Mouse (Mus musculus) left cerebral cortex, postnatal 4 days (tissue): ENCODE measurements around the gene Stxbp1. TPM values are rescaled to one million over a fixed set of nuclear protein-coding genes. Genes with fewer than 3 reads are reported as not detected.
"Not testable (repeated sequence)": the region's sequence is repeated elsewhere in the genome, so short reads cannot be mapped to it uniquely, and the experiment has no call there.

Experiments
- DNase-seq: peaks from one replicate; pipeline ENCODE4 v3.0.0-alpha.2; 2022
- intact Hi-C: fragments of 180-260 bp; cut with DNase I; formaldehyde crosslinking; loops from one replicate; pipeline ENCODE4 v1.15.1; 2025
- total RNA-seq, 2 experiments: library from RNA; stranded (reverse); gene quantifications; 2 replicates each; pipeline ENCODE4 v1.2.3; 2021

Stxbp1 gene
- total RNA-seq, 2 experiments from 2014 or later: 557 to 578 TPM

- intact Hi-C loops: no loop called here
- no peak for DNase-seq
These were observed 28.1 kb upstream of the Stxbp1 start for GRCm38 (mm10) chr2:32874951-32875674.

- no peak for DNase-seq
- intact Hi-C loops: no loop called here
These were observed 27.0 kb upstream of the Stxbp1 start for GRCm38 (mm10) chr2:32874070-32874469.

GRCm38 (mm10) chr2:32870275-32871100 lies 23.4 kb upstream of the Stxbp1 start:
- intact Hi-C loops: no loop called here
- no peak for DNase-seq

- no peak for DNase-seq
- intact Hi-C loops: no loop called here
These were observed 22.8 kb upstream of the Stxbp1 start for GRCm38 (mm10) chr2:32869721-32870274.

GRCm38 (mm10) chr2:32867354-32867753 lies 20.3 kb upstream of the Stxbp1 start:
- intact Hi-C loops: no loop called here
- no peak for DNase-seq

GRCm38 (mm10) chr2:32864755-32865154 lies 17.7 kb upstream of the Stxbp1 start:
- intact Hi-C loops: loop anchor here (2.0 kb wide), 1 partner anchor 48 kb away; no protein-coding TSS in a partner anchor
- DNase-seq: no peak

- DNase-seq: no peak
- intact Hi-C loops: no loop called here
These were observed 16.3 kb upstream of the Stxbp1 start for GRCm38 (mm10) chr2:32863317-32863716.

GRCm38 (mm10) chr2:32860799-32861198 lies 13.8 kb upstream of the Stxbp1 start:
- intact Hi-C loops: no loop called here
- DNase-seq: no peak

GRCm38 (mm10) chr2:32859622-32860012 lies 12.6 kb upstream of the Stxbp1 start:
- intact Hi-C loops: no loop called here

GRCm38 (mm10) chr2:32859010-32859621 lies 12.1 kb upstream of the Stxbp1 start:
- peak; percentile 71 for DNase-seq
- intact Hi-C loops: no loop called here

More at GRCm38 (mm10) chr2:32859622-32860012, 12.6 kb upstream of the Stxbp1 start:
- DNase-seq: no peak

- intact Hi-C loops: no loop called here
- DNase-seq: peak; percentile 82
These were observed 10.5 kb upstream of the Stxbp1 start for GRCm38 (mm10) chr2:32857584-32857983.

- intact Hi-C loops: no loop called here
- DNase-seq: no peak
These were observed 8.9 kb upstream of the Stxbp1 start for GRCm38 (mm10) chr2:32855790-32856465.

GRCm38 (mm10) chr2:32855046-32855785 lies 8.2 kb upstream of the Stxbp1 start:
- no peak for DNase-seq
- intact Hi-C loops: no loop called here

- intact Hi-C loops: loop anchor here (5.0 kb wide), 1 partner anchor 67 kb away; no protein-coding TSS in a partner anchor
- peak; percentile 96 for DNase-seq
These were observed 7.2 kb upstream of the Stxbp1 start for GRCm38 (mm10) chr2:32854206-32854605.

- not testable (repeated sequence) for DNase-seq
- intact Hi-C loops: loop anchor here (5.0 kb wide), 1 partner anchor 66 kb away; no protein-coding TSS in a partner anchor
These were observed 6.7 kb upstream of the Stxbp1 start for GRCm38 (mm10) chr2:32853716-32854115.

GRCm38 (mm10) chr2:32852156-32852555 lies 5.1 kb upstream of the Stxbp1 start:
- peak; percentile 53 for DNase-seq
- intact Hi-C loops: loop anchor here (5.0 kb wide), 1 partner anchor 65 kb away; no protein-coding TSS in a partner anchor

GRCm38 (mm10) chr2:32847468-32847821 lies 400 bp upstream of the Stxbp1 start:
- intact Hi-C loops: loop anchor here (5.0 kb wide), 1 partner anchor 135 kb away; the partner anchor contains the start of gene Cdk9
- DNase-seq: no peak

GRCm38 (mm10) chr2:32846101-32846804 lies 792 bp downstream of the Stxbp1 start:
- intact Hi-C loops: loop anchor here (5.0 kb wide), 1 partner anchor 134 kb away; the partner anchor contains the start of gene Cdk9
- DNase-seq: peak; percentile 66
